Mouse (Mus musculus) liver, embryonic 16.5 days (tissue): ENCODE measurements around the gene Hacl1. TPM values are rescaled to one million over a fixed set of nuclear protein-coding genes. Genes with fewer than 3 reads are reported as not detected.

Source experiments
- ATAC-seq: fragments of 200-750 bp; cut with Nextera tagmentation; 2 replicates; pipeline ENCODE4 v1.8.0; 2017; ENCODE audit warnings: low read depth, mild to moderate bottlenecking, moderate number of reproducible peaks, moderate library complexity
- H3K27ac ChIP-seq: fragments of 300-500 bp; sonication (generic); 2 replicates; pipeline ENCODE4 v1.5.1; 2014; ENCODE audit warnings: mild to moderate bottlenecking, low read length
- H3K27me3 ChIP-seq: fragments of 300-500 bp; sonication (generic); 2 replicates; pipeline ENCODE4 v1.6.1; 2014; ENCODE audit warnings: low read depth, low read length, mixed read lengths; ENCODE audit not compliant: control insufficient read depth, insufficient read depth
- H3K36me3 ChIP-seq: fragments of 300-500 bp; sonication (generic); 2 replicates; pipeline ENCODE4 v1.6.1; 2014; ENCODE audit warnings: mild to moderate bottlenecking; ENCODE audit not compliant: control insufficient read depth, insufficient read depth
- H3K4me1 ChIP-seq: fragments of 300-500 bp; sonication (generic); 2 replicates; pipeline ENCODE4 v1.6.1; 2014; ENCODE audit warnings: low read depth, low read length, mixed read lengths; ENCODE audit not compliant: control insufficient read depth
- H3K4me2 ChIP-seq: fragments of 300-500 bp; sonication (generic); 2 replicates; pipeline ENCODE4 v1.6.1; 2014; ENCODE audit warnings: low read depth, low read length, mixed read lengths
- H3K4me3 ChIP-seq: fragments of 300-500 bp; sonication (generic); 2 replicates; pipeline ENCODE4 v1.5.1; 2014; ENCODE audit warnings: low read depth, mild to moderate bottlenecking, low read length
- H3K9ac ChIP-seq: fragments of 300-500 bp; sonication (generic); 2 replicates; pipeline ENCODE4 v1.6.1; 2014; ENCODE audit warnings: low read depth, low read length
- H3K9me3 ChIP-seq: fragments of 300-500 bp; sonication (generic); replicated peaks from 2 replicates; pipeline ENCODE4 v1.6.1; 2016; ENCODE audit warnings: low read length; ENCODE audit not compliant: control insufficient read depth
- WGBS: fragments of 180-500 bp; shearing (Covaris S2); extraction: QIAGEN DNeasy Blood & Tissue Kit; methylation state at CpG from one replicate; pipeline ENCODE4 v1.1.7; 2014; ENCODE audit not compliant: insufficient replicate concordance; 5-methylcytosine and 5-hydroxymethylcytosine counted together
- polyA plus RNA-seq: library from polyadenylated mRNA; unstranded; fragments of >200 nt; fragmentation: Nextera tagmentation; extraction: Ambion mirVana; gene quantifications from 2 replicates; pipeline ENCODE4 v1.2.1, GENCODE M21; 2015

The Hacl1 gene
- polyA plus RNA-seq, 1 experiment from 2014 or later: 16.1 TPM

- no peaks in the 10 kb centered on the region for H3K27me3 ChIP-seq
- H3K4me2 ChIP-seq: no peak overlapping the region
- H3K4me1 ChIP-seq: no peaks in the 10 kb centered on the region; the same call in 1 of the 2 replicates
- no peak overlapping the region for H3K27ac ChIP-seq
- H3K4me3 ChIP-seq: no peak overlapping the region
- H3K9me3 ChIP-seq: no peaks in the 10 kb centered on the region
- no peak for ATAC-seq
- no peaks in the 10 kb centered on the region for H3K36me3 ChIP-seq
- 34% methylated on average over 5 of the region's 5 CpGs for whole genome bisulfite sequencing
- no peak overlapping the region for H3K9ac ChIP-seq
Observed at GRCm38 (mm10) chr14:31560886-31561285, 80.2 kb downstream of the Hacl1 start.

- Histone ChIP-seq H3K27ac (no peak overlapping the region), H3K4me1 (no peaks in the 10 kb centered on the region), H3K27me3 (no peaks in the 10 kb centered on the region), H3K4me2 (no peak overlapping the region), H3K9me3 (no peaks in the 10 kb centered on the region), H3K9ac (no peak overlapping the region), H3K36me3 (no peaks in the 10 kb centered on the region), H3K4me3 (no peak overlapping the region)
- 33% methylated on average over 5 of the region's 5 CpGs for WGBS
- ATAC-seq: no peak
Observed at GRCm38 (mm10) chr14:31559216-31559615, 81.9 kb downstream of the Hacl1 start.

GRCm38 (mm10) chr14:31557784-31558183, 83.3 kb downstream of the Hacl1 start:
- no peaks in the 10 kb centered on the region for H3K4me1 ChIP-seq
- no peaks in the 10 kb centered on the region for H3K36me3 ChIP-seq
- 62% methylated on average over 9 of the region's 9 CpGs for WGBS

GRCm38 (mm10) chr14:31557273-31557672, 83.8 kb downstream of the Hacl1 start:
- H3K27ac ChIP-seq: no peak overlapping the region
- 71% methylated on average over 8 of the region's 8 CpGs for WGBS
- H3K27me3 ChIP-seq: no peaks in the 10 kb centered on the region
- no peak overlapping the region for H3K4me2 ChIP-seq
- ATAC-seq: no peak
- no peak overlapping the region for H3K4me3 ChIP-seq
- no peaks in the 10 kb centered on the region for H3K9me3 ChIP-seq
- H3K36me3 ChIP-seq: no peaks in the 10 kb centered on the region
- no peak overlapping the region for H3K9ac ChIP-seq
- no peaks in the 10 kb centered on the region for H3K4me1 ChIP-seq

More at GRCm38 (mm10) chr14:31557784-31558183, 83.3 kb downstream of the Hacl1 start:
- H3K9me3 ChIP-seq: no peaks in the 10 kb centered on the region
- no peak overlapping the region for H3K27ac ChIP-seq
- no peak overlapping the region for H3K4me2 ChIP-seq
- H3K9ac ChIP-seq: no peak overlapping the region
- H3K4me3 ChIP-seq: no peak overlapping the region
- ATAC-seq: no peak
- no peaks in the 10 kb centered on the region for H3K27me3 ChIP-seq

- no peak overlapping the region for H3K9ac ChIP-seq
- no peak overlapping the region for H3K27ac ChIP-seq
- no peaks in the 10 kb centered on the region for H3K27me3 ChIP-seq
- no peak overlapping the region for H3K4me3 ChIP-seq
- no peaks in the 10 kb centered on the region for H3K9me3 ChIP-seq
- no peak overlapping the region for H3K4me2 ChIP-seq
- no peaks in the 10 kb centered on the region for H3K4me1 ChIP-seq
- WGBS: 56% methylated on average over 9 of the region's 9 CpGs
- ATAC-seq: no peak
- H3K36me3 ChIP-seq: no peaks in the 10 kb centered on the region
Observed at GRCm38 (mm10) chr14:31556526-31557260, 84.4 kb downstream of the Hacl1 start.

- WGBS: 48% methylated on average over 14 of the region's 14 CpGs
- H3K4me3 ChIP-seq: no peak overlapping the region
- no peaks in the 10 kb centered on the region for H3K4me1 ChIP-seq
- H3K27me3 ChIP-seq: no peaks in the 10 kb centered on the region
- no peaks in the 10 kb centered on the region for H3K9me3 ChIP-seq
- ATAC-seq: no peak
- no peaks in the 10 kb centered on the region for H3K36me3 ChIP-seq
- H3K27ac ChIP-seq: no peak overlapping the region
- H3K4me2 ChIP-seq: no peak overlapping the region
- no peak overlapping the region for H3K9ac ChIP-seq
Observed at GRCm38 (mm10) chr14:31555963-31556434, 85.1 kb downstream of the Hacl1 start.

- Histone ChIP-seq H3K36me3 (no peaks in the 10 kb centered on the region), H3K9me3 (no peaks in the 10 kb centered on the region), H3K9ac (no peak overlapping the region), H3K27me3 (no peaks in the 10 kb centered on the region), H3K4me3 (no peak overlapping the region), H3K27ac (no peak overlapping the region), H3K4me1 (no peaks in the 10 kb centered on the region), H3K4me2 (no peak overlapping the region)
- 68% methylated on average over 7 of the region's 7 CpGs for WGBS
- ATAC-seq: no peak
Observed at GRCm38 (mm10) chr14:31555021-31555420, 86.1 kb downstream of the Hacl1 start.

Other genes starting within 250 kb of the Hacl1 start
- 19.3 and 22.1 TPM in 2 replicates for gene Sh3bp5, start 205.2 kb downstream of the Hacl1 start, polyA plus RNA-seq
- gene Eaf1, start 146.9 kb downstream of the Hacl1 start, polyA plus RNA-seq: 20.8 and 22.5 TPM in 2 replicates
- gene Mettl6, start 146.2 kb downstream of the Hacl1 start, polyA plus RNA-seq: 23.7 and 25.2 TPM in 2 replicates
- gene Colq, start 49.9 kb downstream of the Hacl1 start, polyA plus RNA-seq: 0.29 and 0.48 TPM in 2 replicates
- 2.1 and 5.1 TPM in 2 replicates for gene Gm49387, start 408 bp downstream of the Hacl1 start, polyA plus RNA-seq
- gene Btd, start 258 bp downstream of the Hacl1 start, polyA plus RNA-seq: 13.0 and 15.4 TPM in 2 replicates
- gene Ankrd28, start 189.4 kb upstream of the Hacl1 start, polyA plus RNA-seq: 3.6 and 3.9 TPM in 2 replicates